Mouse (Mus musculus) stomach, postnatal 0 days (tissue): ENCODE data around the gene Slc8a1. TPM values are rescaled to one million over a fixed set of nuclear protein-coding genes. Genes with fewer than 3 reads are reported as not detected.

Source experiments
- ATAC-seq: fragments of 200-750 bp; cut with Nextera tagmentation; 2 replicates; pipeline ENCODE4 v1.8.0; 2017; ENCODE audit not compliant: low FRiP score, low TSS enrichment
- DNase-seq: peaks from one replicate; pipeline ENCODE4 v3.0.0-alpha.2; 2016; ENCODE audit warnings: low spot score
- H3K27ac ChIP-seq: fragments of 300-500 bp; sonication (generic); replicated peaks from 2 replicates; pipeline ENCODE4 v1.5.1; 2014; ENCODE audit warnings: mild to moderate bottlenecking, control low read depth
- H3K27me3 ChIP-seq: fragments of 300-500 bp; sonication (generic); 2 replicates; pipeline ENCODE4 v1.6.1; 2014; ENCODE audit warnings: low read length; ENCODE audit not compliant: control insufficient read depth, insufficient read depth
- H3K36me3 ChIP-seq: fragments of 300-500 bp; sonication (generic); 2 replicates; pipeline ENCODE4 v1.6.1; 2014; ENCODE audit warnings: low read length, mixed read lengths; ENCODE audit not compliant: control insufficient read depth, insufficient read depth
- H3K4me1 ChIP-seq: fragments of 300-500 bp; sonication (generic); replicated peaks from 2 replicates; pipeline ENCODE4 v1.6.1; 2014; ENCODE audit warnings: antibody characterized with exemption; ENCODE audit not compliant: control insufficient read depth, insufficient read depth
- H3K4me2 ChIP-seq: fragments of 300-500 bp; sonication (generic); replicated peaks from 2 replicates; pipeline ENCODE4 v1.6.1; 2014; ENCODE audit warnings: low read depth, mild to moderate bottlenecking, control low read depth, moderate library complexity
- H3K4me3 ChIP-seq: fragments of 300-500 bp; sonication (generic); 2 replicates; pipeline ENCODE4 v1.5.1; 2014; ENCODE audit warnings: low read depth, low read length, control low read depth
- H3K9ac ChIP-seq: fragments of 300-500 bp; sonication (generic); 2 replicates; pipeline ENCODE4 v1.6.1; 2014; ENCODE audit warnings: mild to moderate bottlenecking, low read length, control low read depth, mixed read lengths
- H3K9me3 ChIP-seq: fragments of 300-500 bp; sonication (generic); 2 replicates; pipeline ENCODE4 v1.6.1; 2016; ENCODE audit warnings: low read length; ENCODE audit not compliant: control insufficient read depth
- CTCF ChIP-seq: IDR thresholded peaks from 2 replicates; pipeline ENCODE4 v1.5.1; 2016; ENCODE audit warnings: antibody characterized with exemption, low read depth, mild to moderate bottlenecking, moderate library complexity
- EP300 ChIP-seq: optimal IDR thresholded peaks from 2 replicates; pipeline ENCODE3; 2016; ENCODE audit warnings: antibody characterized with exemption
- WGBS: fragments of 180-500 bp; shearing (Covaris S2); extraction: QIAGEN DNeasy Blood & Tissue Kit; methylation state at CpG from one replicate; pipeline ENCODE4 v1.1.7; 2014; 5-methylcytosine and 5-hydroxymethylcytosine counted together
- polyA plus RNA-seq: library from polyadenylated mRNA; unstranded; fragments of >200 nt; fragmentation: Nextera tagmentation; extraction: Ambion mirVana; gene quantifications from 2 replicates; pipeline ENCODE4 v1.2.1, GENCODE M21; 2015

Slc8a1 gene
- polyA plus RNA-seq, 1 experiment from 2014 or later = 3.1 TPM

- DNase-seq = no peak
- Histone ChIP-seq H3K4me2 (no peak overlapping the region), H3K27ac (no peak overlapping the region), H3K4me3 (no peak overlapping the region), H3K36me3 (no peaks in the 10 kb centered on the region), H3K4me1 (no peaks in the 10 kb centered on the region), H3K9ac (no peak overlapping the region), H3K9me3 (no peaks in the 10 kb centered on the region), H3K27me3 (no peaks in the 10 kb centered on the region)
- ATAC-seq = no peak
- WGBS = 59% methylated on average over 4 of the region's 4 CpGs
- TF ChIP-seq CTCF (no peak), EP300 (no peak)
These were observed 258.4 kb downstream of the Slc8a1 start for GRCm38 (mm10) chr17:81479807-81480206.

GRCm38 (mm10) chr17:81477420-81477819 is 260.8 kb downstream of the Slc8a1 start:
- no peak for TF ChIP-seq EP300
- TF ChIP-seq CTCF = peak; percentile 47
- no peaks in the 10 kb centered on the region for H3K27me3 ChIP-seq
- no peak overlapping the region for H3K27ac ChIP-seq
- no peak for DNase-seq
- no peak overlapping the region for H3K4me3 ChIP-seq
- H3K9me3 ChIP-seq = no peaks in the 10 kb centered on the region
- H3K9ac ChIP-seq = no peak overlapping the region
- H3K4me2 ChIP-seq = no peak overlapping the region
- H3K36me3 ChIP-seq = no peaks in the 10 kb centered on the region
- ATAC-seq = no peak
- 65% methylated on average over 1 of the region's 1 CpGs for WGBS
- H3K4me1 ChIP-seq = no peaks in the 10 kb centered on the region

- Histone ChIP-seq H3K27me3 (no peaks in the 10 kb centered on the region), H3K9ac (no peak overlapping the region), H3K27ac (no peak overlapping the region), H3K4me2 (no peak overlapping the region), H3K9me3 (no peaks in the 10 kb centered on the region), H3K4me3 (no peak overlapping the region), H3K36me3 (no peaks in the 10 kb centered on the region), H3K4me1 (no peaks in the 10 kb centered on the region)
- ATAC-seq = no peak
- no peak for DNase-seq
- 67% methylated on average over 3 of the region's 3 CpGs for WGBS
- TF ChIP-seq EP300 (no peak), CTCF (no peak)
These were observed 264.8 kb downstream of the Slc8a1 start for GRCm38 (mm10) chr17:81473363-81473762.

GRCm38 (mm10) chr17:81468941-81469340 is 269.2 kb downstream of the Slc8a1 start:
- Histone ChIP-seq H3K27me3 (no peaks in the 10 kb centered on the region), H3K36me3 (no peaks in the 10 kb centered on the region), H3K27ac (peak overlapping the region; percentile 49; the same call in 1 of the 2 replicates), H3K9ac (no peak overlapping the region), H3K4me1 (no peaks in the 10 kb centered on the region), H3K4me2 (no peak overlapping the region), H3K4me3 (no peak overlapping the region), H3K9me3 (no peaks in the 10 kb centered on the region)
- WGBS = 40% methylated on average over 5 of the region's 5 CpGs
- DNase-seq (peak; percentile 41), ATAC-seq (peak; percentile 83; the same call in 1 of the 2 replicates)
- TF ChIP-seq EP300 = no peak
- TF ChIP-seq CTCF = no peak

- H3K36me3 ChIP-seq = no peaks in the 10 kb centered on the region
- ATAC-seq (no peak), DNase-seq (no peak)
- H3K27ac ChIP-seq = no peak overlapping the region
- no peak overlapping the region for H3K4me3 ChIP-seq
- 82% methylated on average over 3 of the region's 3 CpGs for WGBS
- no peak overlapping the region for H3K9ac ChIP-seq
- no peaks in the 10 kb centered on the region for H3K9me3 ChIP-seq
- H3K4me2 ChIP-seq = no peak overlapping the region
- no peaks in the 10 kb centered on the region for H3K4me1 ChIP-seq
- H3K27me3 ChIP-seq = no peaks in the 10 kb centered on the region
- no peak for TF ChIP-seq EP300
- no peak for TF ChIP-seq CTCF
These were observed 278.8 kb downstream of the Slc8a1 start for GRCm38 (mm10) chr17:81459379-81459778.

GRCm38 (mm10) chr17:81455977-81456376 is 282.2 kb downstream of the Slc8a1 start:
- no peaks in the 10 kb centered on the region for H3K27me3 ChIP-seq
- H3K27ac ChIP-seq = no peak overlapping the region
- WGBS = 71% methylated on average over 7 of the region's 7 CpGs
- no peaks in the 10 kb centered on the region for H3K4me1 ChIP-seq
- H3K4me3 ChIP-seq = no peak overlapping the region
- H3K9ac ChIP-seq = no peak overlapping the region
- TF ChIP-seq CTCF (no peak), EP300 (no peak)
- ATAC-seq (no peak), DNase-seq (no peak)
- H3K36me3 ChIP-seq = no peaks in the 10 kb centered on the region
- no peaks in the 10 kb centered on the region for H3K9me3 ChIP-seq
- no peak overlapping the region for H3K4me2 ChIP-seq
